Mouse (Mus musculus): ENCODE data around the gene Zc3h12c. TPM values are rescaled to one million over a fixed set of nuclear protein-coding genes. Genes with fewer than 3 reads are reported as not detected.
A peak's percentile ranks its signal among the peaks of the same experiment; 100 is the strongest.

Zc3h12c gene
- total RNA-seq, 2 experiments from 2014 or later = 8.2 to 10.5 TPM

GRCm38 (mm10) chr9:52168686-52169270, 406 bp upstream of the Zc3h12c start:
- DNase-seq = peak in 1 of 2 experiments; percentile 76
- intact Hi-C loops (cut with DNase I) = loop anchor here (2.0 kb wide), 2 partner anchors 38 to 120 kb away; no protein-coding TSS in a partner anchor

GRCm38 (mm10) chr9:52167506-52167862, 888 bp downstream of the Zc3h12c start:
- DNase-seq = no peak
- intact Hi-C loops (cut with DNase I) = loop anchor here (2.0 kb wide), 1 partner anchor 19 kb away; no protein-coding TSS in a partner anchor

- intact Hi-C loops (cut with DNase I) = loop anchor here (2.0 kb wide), 1 partner anchor 18 kb away; no protein-coding TSS in a partner anchor
- DNase-seq = no peak
Measured at GRCm38 (mm10) chr9:52167084-52167483, 1.3 kb downstream of the Zc3h12c start.

GRCm38 (mm10) chr9:52165706-52166090, 2.7 kb downstream of the Zc3h12c start:
- no peak for DNase-seq
- intact Hi-C loops (cut with DNase I) = loop anchor here (2.0 kb wide), 1 partner anchor 17 kb away; no protein-coding TSS in a partner anchor

GRCm38 (mm10) chr9:52165076-52165705, 3.2 kb downstream of the Zc3h12c start:
- intact Hi-C loops (cut with DNase I) = no loop called here
- DNase-seq = no peak

GRCm38 (mm10) chr9:52160512-52160911, 7.9 kb downstream of the Zc3h12c start:
- DNase-seq = no peak
- intact Hi-C loops (cut with DNase I) = no loop called here

GRCm38 (mm10) chr9:52158561-52158960, 9.8 kb downstream of the Zc3h12c start:
- intact Hi-C loops (cut with DNase I) = no loop called here
- no peak for DNase-seq

- no peak for DNase-seq
- intact Hi-C loops (cut with DNase I) = no loop called here
Measured at GRCm38 (mm10) chr9:52155417-52155816, 13.0 kb downstream of the Zc3h12c start.

GRCm38 (mm10) chr9:52154253-52154652, 14.1 kb downstream of the Zc3h12c start:
- peak in 1 of 2 experiments; percentile 35 for DNase-seq

GRCm38 (mm10) chr9:52152076-52152826, 16.1 kb downstream of the Zc3h12c start:
- intact Hi-C loops (cut with DNase I) = no loop called here
- no peak for DNase-seq

More at GRCm38 (mm10) chr9:52154253-52154652, 14.1 kb downstream of the Zc3h12c start:
- intact Hi-C loops (cut with DNase I) = no loop called here

- intact Hi-C loops (cut with DNase I) = loop anchor here (2.0 kb wide), 1 partner anchor 17 kb away; no protein-coding TSS in a partner anchor
Measured at GRCm38 (mm10) chr9:52149768-52150167, 18.6 kb downstream of the Zc3h12c start.

GRCm38 (mm10) chr9:52149286-52149685, 19.1 kb downstream of the Zc3h12c start:
- DNase-seq = no peak
- intact Hi-C loops (cut with DNase I) = loop anchor here (2.0 kb wide), 1 partner anchor 18 kb away; no protein-coding TSS in a partner anchor

More at GRCm38 (mm10) chr9:52149768-52150167, 18.6 kb downstream of the Zc3h12c start:
- no peak for DNase-seq

GRCm38 (mm10) chr9:52148831-52149230, 19.5 kb downstream of the Zc3h12c start:
- intact Hi-C loops (cut with DNase I) = loop anchor here (2.0 kb wide), 1 partner anchor 18 kb away; no protein-coding TSS in a partner anchor
- DNase-seq = no peak

- DNase-seq = no peak
- intact Hi-C loops (cut with DNase I) = loop anchor here (2.0 kb wide), 1 partner anchor 18 kb away; no protein-coding TSS in a partner anchor
Measured at GRCm38 (mm10) chr9:52148311-52148710, 20.1 kb downstream of the Zc3h12c start.

- intact Hi-C loops (cut with DNase I) = no loop called here
Measured at GRCm38 (mm10) chr9:52146241-52146640, 22.1 kb downstream of the Zc3h12c start.

GRCm38 (mm10) chr9:52132771-52133170, 35.6 kb downstream of the Zc3h12c start:
- intact Hi-C loops (cut with DNase I) = no loop called here
- DNase-seq = no peak

More at GRCm38 (mm10) chr9:52146241-52146640, 22.1 kb downstream of the Zc3h12c start:
- no peak for DNase-seq

- intact Hi-C loops (cut with DNase I) = loop anchor here (1.0 to 2.0 kb wide), 2 partner anchors 38 to 157 kb away; partner anchors contain the start of gene Zc3h12c
- DNase-seq = peak in 1 of 2 experiments; percentile 34
Measured at GRCm38 (mm10) chr9:52130348-52130747, 38.0 kb downstream of the Zc3h12c start.

- intact Hi-C loops (cut with DNase I) = no loop called here
- no peak for DNase-seq
Measured at GRCm38 (mm10) chr9:52125225-52125624, 43.1 kb downstream of the Zc3h12c start.

- intact Hi-C loops (cut with DNase I) = no loop called here
- no peak for DNase-seq
Measured at GRCm38 (mm10) chr9:52119212-52119611, 49.2 kb downstream of the Zc3h12c start.

- intact Hi-C loops (cut with DNase I) = no loop called here
- DNase-seq = no peak
Measured at GRCm38 (mm10) chr9:52113091-52113490, 55.3 kb downstream of the Zc3h12c start.

- intact Hi-C loops (cut with DNase I) = no loop called here
- DNase-seq = no peak
Measured at GRCm38 (mm10) chr9:52110738-52111137, 57.6 kb downstream of the Zc3h12c start.

Data from heart, postnatal 36 days (tissue).